Mouse (Mus musculus) embryonic fibroblast, embryonic 13.5 days (primary cell): ENCODE data around the gene Gm20388.

ENCODE experiments used
- CTCF ChIP-seq: IDR thresholded peaks from 2 replicates; pipeline ENCODE4 v1.5.1; 2011; ENCODE audit warnings: mild to moderate bottlenecking, control low read depth, low read length, moderate library complexity, borderline replicate concordance; ENCODE audit not compliant: insufficient read depth
- POLR2A ChIP-seq: IDR thresholded peaks from 2 replicates; pipeline ENCODE4 v1.6.1; 2011; ENCODE audit warnings: low read depth, mild to moderate bottlenecking, control low read depth, low read length, moderate library complexity

DNA sequence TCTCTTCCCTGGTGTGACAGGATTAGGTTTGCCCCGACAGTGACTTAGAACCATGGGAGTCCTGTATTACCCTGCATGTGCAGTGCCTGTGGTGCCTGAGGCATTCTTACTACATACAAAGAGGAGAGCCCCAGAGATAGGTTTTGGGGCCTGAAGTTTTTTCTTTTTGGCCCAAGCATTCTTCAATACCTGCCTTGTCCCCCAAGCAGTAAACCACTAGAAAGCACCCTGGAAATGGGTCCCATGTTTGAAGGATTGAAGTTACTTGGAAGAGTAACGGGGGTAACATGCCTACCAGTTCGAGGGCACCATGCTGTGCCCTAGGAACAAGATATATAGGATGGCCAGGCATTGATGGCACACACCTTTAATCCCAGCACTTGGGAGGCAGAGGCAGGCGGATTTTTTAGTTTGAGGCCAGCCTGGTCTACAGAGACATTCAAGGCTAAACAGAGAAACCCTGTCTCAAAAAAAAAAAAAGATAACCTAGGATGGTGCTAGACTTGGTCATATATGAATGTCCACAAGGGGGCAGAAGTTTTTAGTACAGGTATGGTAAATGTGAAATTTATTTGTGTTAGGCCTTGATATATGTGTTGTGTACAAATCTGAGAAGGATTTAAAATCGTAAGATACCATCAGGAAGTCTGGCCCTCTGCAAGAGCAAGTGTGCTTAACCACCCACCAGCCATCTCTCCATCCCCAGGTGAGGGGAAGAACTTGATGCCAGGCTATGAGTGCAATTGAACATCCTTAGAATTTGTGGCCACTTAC lies 3195.1 kb downstream of the Gm20388 start:
- TF ChIP-seq POLR2A (peak; percentile 55), CTCF (no peak)
